Mouse (Mus musculus) Patski (cell line): ENCODE measurements at regions not wholly inside any gene's neighbourhood (a gene's known extent, or its start where the extent isn't known, plus 50 kb on each side); places are given as distances from the start of the nearest gene placed in this dataset.
"Not testable (repeated sequence)": the region's sequence is repeated elsewhere in the genome, so short reads cannot be mapped to it uniquely, and the experiment has no call there.

ENCODE experiments used
- ATAC-seq: fragments of 100-300 bp; one replicate; pipeline ENCODE4 v1.8.0; 2021
- CTCF ChIA-PET: fragments of 350-600 bp; sonication (Branson Sonifier 250); formaldehyde crosslinking; loops from one replicate; lab custom pipeline; 2022; ENCODE audit warnings: inconsistent platforms; lab: Charles Lee
- POLR2A ChIA-PET: fragments of 350-600 bp; sonication (Branson Sonifier 250); formaldehyde crosslinking; loops from one replicate; lab custom pipeline; 2022; ENCODE audit warnings: antibody characterized with exemption, inconsistent platforms; lab: Charles Lee
- DNase-seq: peaks from one replicate; pipeline ENCODE4 v3.0.0-alpha.2; 2011; ENCODE audit warnings: low read depth, low spot score
- H3K27me3 ChIP-seq: fragments of 371-371 bp; one replicate; pipeline ENCODE4 v1.5.1; 2021
- CTCF ChIP-seq: fragments of 100-300 bp; IDR thresholded peaks from one replicate; pipeline ENCODE4 v1.5.1; 2021
- in situ Hi-C: fragments of 300-500 bp; cut with MboI; formaldehyde crosslinking; loops from 3 replicates; pipeline ENCODE4 v1.11.1; 2018; ENCODE audit warnings: low pct_unique_long_range_greater_than_20kb, mixed read lengths

- peaks cover 4% of the 10 kb centered on the region for H3K27me3 ChIP-seq
- POLR2A ChIA-PET, result no interaction called here
- CTCF ChIA-PET, result no interaction called here
- TF ChIP-seq CTCF, result no peak
- DNase-seq, result no peak
- ATAC-seq, result no peak
- in situ Hi-C loops, result no loop called here
Observed at GRCm38 (mm10) chr10:96267603-96268002, 131.2 kb downstream of the Gm5426 start.

DNA sequence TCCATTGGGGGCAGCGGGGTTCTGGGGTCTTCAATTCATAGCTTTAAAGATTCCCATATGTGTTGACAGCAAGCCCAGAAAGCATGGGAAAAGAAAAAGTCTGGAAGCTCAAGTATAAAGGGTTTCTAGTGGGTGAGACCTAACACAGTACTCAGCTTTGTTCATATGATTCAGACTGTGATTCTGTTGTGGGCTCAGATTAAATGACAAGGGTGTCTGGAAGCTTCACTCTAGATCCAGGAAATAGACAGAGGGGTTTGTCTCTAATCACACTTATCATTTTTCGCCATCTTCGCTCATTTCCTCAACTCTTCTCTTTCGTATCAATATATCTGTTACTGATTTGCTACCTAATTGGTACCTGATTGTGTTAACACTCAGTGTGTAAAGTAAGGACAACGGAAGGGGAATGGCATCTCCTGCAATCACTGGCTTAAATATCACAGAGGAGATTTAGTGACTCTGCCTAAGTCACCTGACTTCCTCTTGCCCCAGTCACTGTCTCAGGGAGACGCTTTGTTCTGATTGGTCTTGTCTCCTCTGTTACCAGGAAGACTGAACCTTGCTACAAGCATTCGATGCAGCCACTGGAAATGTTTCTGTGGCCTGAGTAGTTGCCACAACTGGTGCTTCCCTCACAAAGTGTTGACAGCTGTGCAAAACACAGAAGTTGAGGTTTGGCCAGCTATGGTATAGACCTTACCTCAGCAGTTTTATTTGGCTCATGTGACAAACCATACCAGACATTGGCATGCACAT is 137.4 kb downstream of the Gm5426 start:
- ChIA-PET CTCF (interaction anchor here (1.0 to 1.2 kb wide), 2 partner anchors 9 to 21 kb away, joined by 3 read pairs; no protein-coding TSS in a partner anchor), POLR2A (interaction anchor here (0.5 kb wide), 1 partner anchor 374 kb away, joined by 4 read pairs; no protein-coding TSS in a partner anchor)
- DNase-seq (no peak), ATAC-seq (no peak)
- in situ Hi-C loops, result no loop called here
- peaks cover 4% of the 10 kb centered on the region for H3K27me3 ChIP-seq
- no peak for TF ChIP-seq CTCF

- no peak for ATAC-seq
- ChIA-PET POLR2A (no interaction called here), CTCF (interaction anchor here (0.8 to 1.7 kb wide), 2 partner anchors 12 to 889 kb away, joined by 3 read pairs; no protein-coding TSS in a partner anchor)
- TF ChIP-seq CTCF, result no peak
- in situ Hi-C loops, result no loop called here
- H3K27me3 ChIP-seq, result no peaks in the 10 kb centered on the region
- no peak for DNase-seq
Observed at GRCm38 (mm10) chr10:96280149-96280548, 143.7 kb downstream of the Gm5426 start.

GRCm38 (mm10) chr10:96285407-96286093 is 149.1 kb downstream of the Gm5426 start:
- ATAC-seq, result no peak
- no peak for TF ChIP-seq CTCF
- no peaks in the 10 kb centered on the region for H3K27me3 ChIP-seq
- in situ Hi-C loops, result no loop called here
- POLR2A ChIA-PET, result no interaction called here
- CTCF ChIA-PET, result interaction anchor here (0.8 kb wide), 1 partner anchor 10 kb away, joined by 3 read pairs; no protein-coding TSS in a partner anchor
- DNase-seq, result no peak

DNA sequence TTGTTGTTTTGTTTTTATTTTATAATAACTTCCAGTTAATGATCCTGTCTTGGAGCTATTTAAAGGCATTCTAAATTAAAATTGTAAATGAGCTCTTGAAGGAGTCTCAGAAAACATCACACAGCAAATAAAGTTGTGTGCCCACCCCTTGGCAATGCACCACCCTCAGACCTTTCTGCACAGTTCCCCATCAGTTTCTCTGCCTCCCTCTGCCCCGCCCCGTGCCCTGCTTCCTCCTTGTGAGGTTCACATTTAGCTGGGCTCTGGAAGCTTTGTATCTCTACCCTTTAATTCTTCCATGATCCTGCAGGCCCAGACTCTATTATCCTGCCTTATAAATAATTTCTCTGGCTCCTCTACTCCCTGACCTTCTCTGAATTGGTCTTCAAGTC is 149.7 kb downstream of the Gm5426 start:
- in situ Hi-C loops, result no loop called here
- H3K27me3 ChIP-seq, result no peaks in the 10 kb centered on the region
- POLR2A ChIA-PET, result no interaction called here
- ATAC-seq (no peak), DNase-seq (no peak)
- CTCF ChIA-PET, result interaction anchor here (0.8 to 0.9 kb wide), 2 partner anchors 10 to 12 kb away, joined by 3 read pairs; no protein-coding TSS in a partner anchor
- TF ChIP-seq CTCF, result no peak

GRCm38 (mm10) chr10:96289005-96289404 is 152.6 kb downstream of the Gm5426 start:
- H3K27me3 ChIP-seq, ATAC-seq, DNase-seq, in situ Hi-C loops, CTCF ChIA-PET: not testable (repeated sequence)
- POLR2A ChIA-PET, result interaction anchor here (0.6 kb wide), 1 partner anchor 338 kb away, joined by 6 read pairs; no protein-coding TSS in a partner anchor

DNA sequence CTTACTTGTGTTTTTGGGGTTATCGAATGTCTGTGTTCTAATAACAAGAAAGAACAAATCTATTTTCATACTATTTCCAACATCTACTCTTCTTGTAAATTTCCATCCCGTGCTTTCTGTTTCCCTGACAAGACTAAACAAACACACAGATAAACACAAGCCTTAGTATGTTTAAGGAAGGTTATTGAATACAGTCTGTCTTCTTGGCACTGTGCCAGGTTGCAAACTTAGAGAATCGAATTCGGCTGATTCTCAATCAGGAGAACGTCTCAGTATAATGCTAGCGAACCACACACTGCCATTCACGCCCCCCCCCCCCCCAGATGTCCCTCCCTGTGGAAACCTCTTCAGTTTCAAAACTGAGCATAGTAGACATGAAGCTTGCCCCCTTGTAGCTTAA is 157.2 kb downstream of the Gm5426 start:
- ChIA-PET CTCF (interaction anchor here (1.2 kb wide), 1 partner anchor 32 kb away, joined by 3 read pairs; no protein-coding TSS in a partner anchor), POLR2A (interaction anchor here (0.6 kb wide), 1 partner anchor 94 kb away, joined by 3 read pairs; no protein-coding TSS in a partner anchor)
- ATAC-seq (no peak), DNase-seq (no peak)
- no peak for TF ChIP-seq CTCF
- in situ Hi-C loops, result no loop called here
- no peaks in the 10 kb centered on the region for H3K27me3 ChIP-seq

GRCm38 (mm10) chr10:96294666-96295065 is 158.3 kb downstream of the Gm5426 start:
- no peak for TF ChIP-seq CTCF
- ATAC-seq, result no peak
- in situ Hi-C loops, result no loop called here
- DNase-seq, result no peak
- no peaks in the 10 kb centered on the region for H3K27me3 ChIP-seq
- POLR2A ChIA-PET, result interaction anchor here (0.6 kb wide), 1 partner anchor 61 kb away, joined by 3 read pairs; no protein-coding TSS in a partner anchor
- CTCF ChIA-PET, result no interaction called here

GRCm38 (mm10) chr10:96297658-96298057 is 161.3 kb downstream of the Gm5426 start:
- CTCF ChIA-PET, result interaction anchor here (1.2 kb wide), 1 partner anchor 11 kb away, joined by 3 read pairs; no protein-coding TSS in a partner anchor
- no peak for TF ChIP-seq CTCF
- no peaks in the 10 kb centered on the region for H3K27me3 ChIP-seq
- DNase-seq (no peak), ATAC-seq (no peak)
- in situ Hi-C loops, result no loop called here
- POLR2A ChIA-PET, result no interaction called here

DNA sequence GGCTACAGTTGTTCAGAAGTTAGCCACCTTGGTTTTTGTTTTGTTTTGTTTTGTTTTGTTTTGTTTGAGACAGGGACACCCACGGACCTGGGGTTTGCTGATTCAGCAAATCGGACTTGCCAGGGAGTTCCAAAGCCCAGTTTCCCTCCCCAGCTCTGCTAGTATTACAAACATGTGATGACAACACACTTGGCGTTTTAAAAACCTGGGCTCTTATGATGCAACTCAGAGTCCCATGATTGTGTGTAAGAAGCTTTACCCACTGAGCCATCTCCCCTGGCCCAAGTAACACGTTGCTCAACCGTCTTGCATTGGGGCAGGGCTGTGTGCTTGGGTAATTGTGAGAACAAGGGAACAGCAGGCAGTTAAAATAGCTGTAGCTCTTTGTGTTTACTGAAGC is 162.2 kb downstream of the Gm5426 start:
- DNase-seq (no peak), ATAC-seq (no peak)
- CTCF ChIA-PET, result interaction anchor here (1.2 kb wide), 1 partner anchor 12 kb away, joined by 3 read pairs; no protein-coding TSS in a partner anchor
- in situ Hi-C loops, result no loop called here
- H3K27me3 ChIP-seq, result no peaks in the 10 kb centered on the region
- POLR2A ChIA-PET, result interaction anchor here (0.6 kb wide), 2 partner anchors 85 to 332 kb away, joined by 3 to 5 read pairs; no protein-coding TSS in a partner anchor
- no peak for TF ChIP-seq CTCF

- in situ Hi-C loops, result no loop called here
- DNase-seq, result no peak
- CTCF ChIA-PET, result no interaction called here
- POLR2A ChIA-PET, result no interaction called here
- no peaks in the 10 kb centered on the region for H3K27me3 ChIP-seq
- ATAC-seq, result no peak
- TF ChIP-seq CTCF, result no peak
Observed at GRCm38 (mm10) chr10:96305701-96306100, 169.3 kb downstream of the Gm5426 start.
